Mouse (Mus musculus): ENCODE measurements around the gene S100a5.

Gene S100a5

GRCm38 (mm10) chr3:90608223-90608622, at the start of gene S100a5:
S100a5 (plus strand) TSS chr3:90608523.
- DNase-seq (ENCODE audit: extremely low read depth, low read depth, low spot score): no peak

GRCm38 (mm10) chr3:90560008-90560628, 48.2 kb upstream of the S100a5 start, which contains the start of gene S100a3:
S100a3 (plus strand) TSS chr3:90560578.
- DNase-seq (ENCODE audit: extremely low read depth, low read depth, low spot score): no peak

GRCm38 (mm10) chr3:90574691-90575090, 33.6 kb upstream of the S100a5 start:
- no peak for DNase-seq (ENCODE audit: extremely low read depth, low read depth, low spot score)

DNA sequence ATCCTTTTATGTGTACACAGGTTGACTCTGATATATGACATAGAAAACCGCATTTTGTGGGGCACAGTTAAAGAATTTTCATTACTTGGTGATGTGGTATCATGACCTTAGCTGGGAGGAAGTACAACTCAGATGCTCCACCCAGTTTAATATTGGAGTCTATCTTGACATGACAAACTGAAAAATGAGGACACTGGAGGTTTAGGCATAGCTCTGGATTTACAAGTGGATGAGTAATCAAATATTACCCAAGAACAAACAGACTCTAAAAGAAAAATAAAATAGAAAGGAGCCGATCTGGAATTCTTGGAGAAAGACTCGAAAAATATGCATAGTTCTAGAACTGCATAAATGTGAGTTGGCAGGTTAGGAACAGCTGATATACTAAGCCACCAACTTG, 33.0 kb upstream of the S100a5 start:
- DNase-seq (ENCODE audit: extremely low read depth, low read depth, low spot score): no peak

- DNase-seq (ENCODE audit: extremely low read depth, low read depth, low spot score): no peak
Measured at GRCm38 (mm10) chr3:90576351-90577001, 31.8 kb upstream of the S100a5 start.

GRCm38 (mm10) chr3:90579433-90579832, 28.9 kb upstream of the S100a5 start:
- DNase-seq (ENCODE audit: extremely low read depth, low read depth, low spot score): no peak

DNA sequence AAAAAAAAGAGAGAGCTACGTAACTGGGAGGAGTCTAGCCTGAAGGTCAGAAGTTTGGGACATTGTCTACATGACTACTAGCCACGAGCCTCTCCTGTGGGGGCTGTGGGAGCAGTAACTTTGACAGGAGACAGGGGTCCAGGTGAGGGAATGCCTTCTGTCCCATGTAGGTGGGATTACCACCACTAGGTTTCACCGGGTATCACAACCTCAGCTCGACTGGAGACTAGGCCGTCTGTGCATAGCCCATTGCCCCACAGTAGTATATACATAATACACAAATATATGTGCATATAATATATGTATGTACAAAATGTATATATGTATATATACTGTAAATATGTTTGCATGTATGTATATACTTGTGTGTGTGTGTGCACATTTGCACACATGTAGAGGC, 27.2 kb upstream of the S100a5 start:
- DNase-seq (ENCODE audit: extremely low read depth, low read depth, low spot score): no peak

DNA sequence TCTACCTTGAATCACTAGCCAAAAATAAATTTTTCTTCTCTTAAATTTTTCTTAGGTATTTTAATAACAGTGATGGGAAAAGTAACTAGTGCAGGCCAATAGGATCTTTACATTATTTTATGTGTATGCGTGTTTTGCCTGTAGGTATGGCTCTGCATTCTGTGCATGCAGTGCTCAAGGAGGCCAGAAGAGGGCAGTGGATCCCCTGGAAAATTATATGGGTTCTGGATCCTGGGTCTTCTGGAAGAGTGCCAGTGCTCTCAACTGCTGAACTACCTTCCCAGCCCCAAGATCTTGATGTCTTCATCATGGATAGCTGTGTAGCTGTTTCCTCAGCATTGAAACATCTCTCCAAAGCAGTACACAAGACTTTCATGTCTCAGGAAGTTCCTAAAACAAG, 26.2 kb upstream of the S100a5 start:
- DNase-seq (ENCODE audit: extremely low read depth, low read depth, low spot score): no peak

DNA sequence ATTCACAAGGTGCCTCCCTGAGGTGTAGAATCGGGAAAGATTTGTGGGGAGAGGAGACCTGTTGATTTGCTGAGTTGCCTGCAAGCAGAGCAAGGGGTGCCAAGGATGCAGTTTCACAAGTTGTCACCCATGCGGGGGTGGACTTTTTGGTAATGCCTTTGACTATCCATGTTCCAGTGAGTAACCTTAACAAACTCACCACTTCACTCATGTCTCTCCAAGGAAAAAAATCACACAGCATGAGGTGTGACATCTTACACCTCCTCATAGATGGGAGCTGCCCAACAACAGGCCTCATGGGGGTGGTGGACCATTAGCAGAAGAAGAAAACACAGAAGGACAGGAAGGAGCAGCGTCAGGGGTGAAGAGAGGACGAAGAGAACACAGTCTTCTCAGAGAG, 25.8 kb upstream of the S100a5 start:
- no peak for DNase-seq (ENCODE audit: extremely low read depth, low read depth, low spot score)

- no peak for DNase-seq (ENCODE audit: extremely low read depth, low read depth, low spot score)
Measured at GRCm38 (mm10) chr3:90583893-90584292, 24.4 kb upstream of the S100a5 start.

GRCm38 (mm10) chr3:90585595-90585994, 22.7 kb upstream of the S100a5 start:
- no peak for DNase-seq (ENCODE audit: extremely low read depth, low read depth, low spot score)

DNA sequence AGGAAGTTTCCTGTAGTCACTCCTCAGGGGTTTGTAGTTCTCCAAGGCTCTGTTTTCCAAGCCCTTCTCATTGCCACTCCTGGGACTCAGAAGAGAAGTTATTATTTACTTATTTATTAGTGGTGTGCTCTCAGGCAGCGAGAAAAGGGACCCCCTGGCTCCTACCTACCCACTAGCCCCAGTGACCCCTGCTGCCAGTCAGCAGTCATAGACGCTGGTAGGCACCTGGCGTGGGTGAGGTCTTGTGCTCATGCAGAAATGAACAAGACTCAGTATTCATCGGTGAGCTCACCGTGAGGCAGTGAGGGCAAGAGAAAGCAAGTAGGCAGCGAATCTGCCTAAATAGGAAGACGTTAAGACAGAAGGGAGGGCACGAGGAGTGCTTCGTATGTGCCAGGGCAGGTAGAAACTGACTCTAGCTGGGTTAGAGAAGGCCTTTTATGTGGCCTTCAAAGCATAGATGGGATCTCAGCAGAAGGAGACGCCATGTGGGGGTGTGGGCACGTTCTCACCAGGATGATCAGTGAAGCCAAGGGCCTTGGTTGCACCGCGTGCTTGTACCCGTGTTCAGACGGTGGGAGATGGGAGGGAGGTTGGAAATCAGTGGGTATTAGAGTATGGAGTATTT, 22.2 kb upstream of the S100a5 start:
- no peak for DNase-seq (ENCODE audit: extremely low read depth, low read depth, low spot score)

DNA sequence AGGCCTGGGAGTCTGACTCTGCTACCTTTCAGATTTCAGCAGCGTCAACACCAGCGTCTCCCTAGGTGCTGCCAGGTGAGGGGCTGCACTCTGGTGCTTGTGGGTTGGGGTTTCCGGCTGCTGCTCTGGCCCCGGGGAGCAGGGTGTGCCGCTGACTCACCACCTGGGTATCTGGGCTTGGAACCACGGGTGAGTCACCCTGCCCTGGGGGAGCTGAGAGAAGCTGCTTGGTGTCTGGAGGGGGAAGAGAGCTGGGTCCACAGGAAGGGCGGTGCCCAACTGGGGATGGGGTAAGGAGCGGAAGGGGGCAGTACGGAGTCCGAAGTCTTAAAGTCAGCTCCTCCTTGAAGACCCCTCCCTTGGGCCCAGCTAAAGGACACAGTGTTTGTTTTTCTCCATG, 21.4 kb upstream of the S100a5 start:
- DNase-seq (ENCODE audit: extremely low read depth, low read depth, low spot score): no peak

DNA sequence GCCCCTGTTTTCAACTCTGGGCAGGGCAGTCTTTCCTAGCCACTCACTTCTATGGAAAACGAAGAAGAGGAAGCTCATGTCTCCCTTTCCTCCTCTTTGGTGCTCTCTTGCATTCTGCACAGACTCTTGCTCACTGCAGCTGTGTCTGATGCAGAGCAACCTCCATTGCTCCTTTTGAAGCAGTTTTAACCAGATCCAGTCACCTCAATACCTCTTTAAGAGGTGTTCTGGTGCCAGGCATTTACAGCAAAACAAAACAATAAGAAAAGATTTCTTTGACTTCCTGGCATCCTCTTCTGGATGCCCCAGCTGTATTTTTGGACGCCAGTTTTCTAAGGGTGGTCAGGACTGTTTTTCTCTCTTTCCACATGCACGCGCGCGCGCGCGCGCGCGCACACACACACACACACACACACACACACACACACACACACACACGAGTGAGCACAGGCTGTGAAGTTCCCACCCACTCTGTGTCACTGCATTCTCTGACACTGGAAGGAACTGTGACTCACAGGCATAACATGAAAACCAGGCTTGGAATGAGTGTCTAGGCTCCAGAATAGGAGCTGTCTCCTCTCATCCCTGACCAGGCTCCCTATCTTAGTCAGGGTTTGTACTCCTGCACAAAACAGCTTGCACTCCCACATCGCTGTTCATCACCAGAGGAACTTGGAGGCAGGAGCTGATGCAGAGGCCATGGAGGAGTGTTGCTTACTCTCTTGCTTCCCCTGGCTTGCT, 20.8 kb upstream of the S100a5 start:
- DNase-seq (ENCODE audit: extremely low read depth, low read depth, low spot score): no peak

- DNase-seq (ENCODE audit: extremely low read depth, low read depth, low spot score): no peak
Measured at GRCm38 (mm10) chr3:90589390-90589789, 18.9 kb upstream of the S100a5 start.

DNA sequence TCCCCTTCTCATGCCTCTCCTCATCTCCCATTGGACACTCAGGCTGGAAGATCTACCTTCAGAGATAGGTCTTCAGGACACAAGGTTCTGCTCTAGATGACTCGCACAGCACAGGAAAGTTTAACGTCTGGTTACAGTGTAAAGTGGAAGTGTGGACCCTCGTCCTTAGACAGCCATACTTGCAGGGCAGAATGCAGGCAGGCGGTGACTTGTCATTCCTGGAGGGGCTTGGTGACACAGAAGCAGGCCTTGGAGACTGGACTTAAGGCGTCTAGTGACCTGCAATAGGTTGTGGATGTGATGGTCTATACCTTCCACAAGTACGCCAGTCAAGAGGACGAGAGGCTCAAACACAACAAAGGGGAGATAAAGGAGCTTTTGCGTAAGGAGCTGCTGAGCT, 18.4 kb upstream of the S100a5 start, which contains the start of gene S100a2:
Gene S100a2 (plus strand): TSS at position 301 of the 400 bp plus-strand sequence.
- DNase-seq (ENCODE audit: extremely low read depth, low read depth, low spot score): no peak

- no peak for DNase-seq (ENCODE audit: extremely low read depth, low read depth, low spot score)
Measured at GRCm38 (mm10) chr3:90594466-90594865, 13.9 kb upstream of the S100a5 start.

DNA sequence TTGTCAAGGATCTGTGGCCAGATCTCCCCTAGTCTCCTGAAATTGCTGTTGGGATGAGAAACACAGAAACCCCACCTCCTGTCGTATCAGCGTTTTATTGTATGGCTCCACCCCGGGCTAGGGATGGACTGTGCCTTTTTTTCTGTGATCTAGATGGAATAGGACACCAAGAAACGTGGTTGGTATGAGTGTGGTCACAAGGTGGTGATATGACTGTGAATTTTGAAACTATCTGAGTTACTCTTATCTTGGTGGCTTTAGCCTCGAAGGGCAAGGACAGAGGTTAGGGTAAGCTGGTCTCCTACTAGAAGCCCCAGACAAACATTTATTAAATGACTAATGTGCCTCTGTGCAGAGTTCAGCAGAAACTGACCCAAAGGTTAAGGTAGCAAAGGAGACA, 12.8 kb upstream of the S100a5 start:
- DNase-seq (ENCODE audit: extremely low read depth, low read depth, low spot score): no peak

- no peak for DNase-seq (ENCODE audit: extremely low read depth, low read depth, low spot score)
Measured at GRCm38 (mm10) chr3:90596810-90597209, 11.5 kb upstream of the S100a5 start.

- DNase-seq (ENCODE audit: extremely low read depth, low read depth, low spot score): no peak
Measured at GRCm38 (mm10) chr3:90597736-90598135, 10.6 kb upstream of the S100a5 start.

GRCm38 (mm10) chr3:90598212-90598611, 10.1 kb upstream of the S100a5 start:
- DNase-seq (ENCODE audit: extremely low read depth, low read depth, low spot score): no peak

DNA sequence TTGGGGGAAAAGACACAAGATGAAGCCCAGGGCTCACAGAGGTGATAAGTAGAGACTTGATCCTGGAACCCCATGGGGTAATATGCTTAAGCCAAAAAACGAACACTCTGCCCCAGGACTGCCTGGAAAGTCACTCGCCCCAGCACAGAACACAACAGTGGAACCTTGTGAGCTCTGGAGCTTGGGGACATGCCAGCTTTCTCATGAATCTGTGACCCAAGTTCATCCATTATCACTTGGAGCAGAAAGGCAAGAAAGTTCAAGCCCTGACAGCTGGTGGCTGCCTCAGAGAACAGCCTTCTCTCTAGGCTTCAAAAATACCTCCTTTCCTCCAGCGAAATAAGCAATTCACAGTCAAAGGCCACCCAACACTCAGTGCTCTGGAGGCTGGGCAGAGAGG, 8.9 kb upstream of the S100a5 start:
- no peak for DNase-seq (ENCODE audit: extremely low read depth, low read depth, low spot score)
